Comparison of ENCODE assay signal across 8 mouse cellular contexts in genomic region chr2:28538817-28539128, GRCm38 (mm10). TPM values are rescaled to one million over a fixed set of nuclear protein-coding genes. Genes with fewer than 3 reads are reported as not detected.
A peak's percentile ranks its signal among the peaks of the same experiment; 100 is the strongest.
DNase-seq lines count a peak whose midpoint lies in the region; ATAC-seq and TF ChIP-seq lines count a peak whose summit lies in the region.
"Had no signal": no experiment of that assay in that cellular context is flagged by ENCODE, and none has a peak within 500 bp of the region (broad histone marks: within the 10 kb centered on the region; RNA-seq: fewer than 3 reads in every experiment).

No protein-coding gene starts in this region.

- H3K4me3 ChIP-seq in spleen, adult 2 months (ENCODE audit: extremely low read depth, insufficient read depth, insufficient read length) = no peak overlapping the region
- no peak overlapping the region for H3K4me3 ChIP-seq in forebrain, embryonic 12.5 days (replicated peaks)
- H3K4me3 ChIP-seq in limb, embryonic 12.5 days (replicated peaks) = no peak overlapping the region
- H3K4me3 ChIP-seq: liver, embryonic 13.5 days had no signal

- peaks cover 8% of the 10 kb centered on the region; the same call in 1 of the 2 replicates for H3K36me3 ChIP-seq in spleen, adult 2 months (ENCODE audit: control insufficient read depth, insufficient read depth, low read length)
- H3K36me3 ChIP-seq in forebrain, embryonic 12.5 days (replicated peaks) = peaks cover 24% of the 10 kb centered on the region
- H3K36me3 ChIP-seq in limb, embryonic 12.5 days = peaks cover 32% of the 10 kb centered on the region
- H3K36me3 ChIP-seq: liver, embryonic 13.5 days had no signal

- no peaks in the 10 kb centered on the region for H3K9me3 ChIP-seq in forebrain, embryonic 12.5 days
- no peaks in the 10 kb centered on the region for H3K9me3 ChIP-seq in limb, embryonic 12.5 days
- H3K9me3 ChIP-seq: liver, embryonic 13.5 days had no signal

- H3K9ac ChIP-seq in forebrain, embryonic 12.5 days = no peak overlapping the region
- no peak overlapping the region for H3K9ac ChIP-seq in limb, embryonic 12.5 days (replicated peaks)
- H3K9ac ChIP-seq: liver, embryonic 13.5 days had no signal

- peak overlapping the region; percentile 78 for H3K27ac ChIP-seq in spleen, adult 2 months (ENCODE audit: insufficient read depth, low read length)
- peak overlapping the region; percentile 65 for H3K27ac ChIP-seq in forebrain, embryonic 12.5 days
- peak overlapping the region; percentile 81 for H3K27ac ChIP-seq in limb, embryonic 12.5 days

- no peak for ATAC-seq in forebrain, embryonic 12.5 days (ENCODE audit: low FRiP score)
- ATAC-seq in limb, embryonic 12.5 days (ENCODE audit: insufficient number of reproducible peaks, insufficient read depth, low FRiP score, low TSS enrichment, low read depth) = no peak

- TF ChIP-seq POLR2A in spleen, adult 2 months (IDR thresholded peaks at IDR 0.05; ENCODE audit: low read depth, low read length) = no peak

- WGBS in spleen, adult 2 months = 67% methylated on average over 1 of the region's 1 CpGs
- WGBS in forebrain, embryonic 12.5 days = 56% methylated on average over 1 of the region's 1 CpGs
- 64% methylated on average over 1 of the region's 1 CpGs for WGBS in limb, embryonic 12.5 days

- no peaks in the 10 kb centered on the region for H3K27me3 ChIP-seq in spleen, adult 2 months (ENCODE audit: control insufficient read depth, insufficient read depth, low read length)
- H3K27me3 ChIP-seq in forebrain, embryonic 12.5 days = no peaks in the 10 kb centered on the region
- H3K27me3 ChIP-seq in limb, embryonic 12.5 days = no peaks in the 10 kb centered on the region

- no peak for TF ChIP-seq CTCF in spleen, adult 2 months (IDR thresholded peaks at IDR 0.05; ENCODE audit: extremely low read depth, insufficient read depth, insufficient read length, insufficient replicate concordance)

- DNase-seq in spleen, adult 2 months (ENCODE audit: low read depth in 1 of 2, low spot score in 2 of 2) = no peak
- no peak for DNase-seq in spleen, adult 12 weeks (ENCODE audit: low spot score)
- DNase-seq in ovary, postnatal 36 days (ENCODE audit: low spot score) = no peak
- DNase-seq in left cerebral cortex, adult 8-10 months (ENCODE audit: low spot score in 2 of 2) = no peak
- DNase-seq in frontal cortex, adult 2 months (ENCODE audit: extremely low spot score in 1 of 2, low spot score in 1 of 2) = no peak
- DNase-seq: liver, embryonic 13.5 days had no signal

- no peak overlapping the region for H3K4me2 ChIP-seq in forebrain, embryonic 12.5 days
- peak overlapping the region; percentile 21 for H3K4me2 ChIP-seq in limb, embryonic 12.5 days
- H3K4me2 ChIP-seq: liver, embryonic 13.5 days had no signal

- peaks cover 54% of the 10 kb centered on the region for H3K4me1 ChIP-seq in spleen, adult 2 months (ENCODE audit: control insufficient read depth, insufficient read depth, insufficient read length)
- H3K4me1 ChIP-seq in forebrain, embryonic 12.5 days = peaks cover 71% of the 10 kb centered on the region
- peaks cover 62% of the 10 kb centered on the region for H3K4me1 ChIP-seq in limb, embryonic 12.5 days (replicated peaks)

RNA-seq across cellular contexts. Expression of gene Cel, which starts 24.4 kb away (rescaled TPM):
- 1,405 and 1,688 TPM in 2 replicates for polyA plus RNA-seq in spleen, adult 2 months (2012; rRNA removed)
- not detected in 2 replicates for polyA plus RNA-seq in forebrain, embryonic 12.5 days (2016; fragmentation: Nextera tagmentation; extraction: Ambion mirVana)
- not detected in 2 replicates for polyA plus RNA-seq in limb, embryonic 12.5 days (2016; fragmentation: Nextera tagmentation; extraction: Ambion mirVana)
- total RNA-seq in left cerebral cortex, adult 8-10 months (2022) = not detected
- polyA plus RNA-seq in frontal cortex, adult 2 months (2012; rRNA removed) = 0.10 TPM in 1 of 2 replicates, not detected in the other

RNA-seq across cellular contexts. Expression of gene Ralgds, which starts 25.8 kb away (rescaled TPM):
- polyA plus RNA-seq in spleen, adult 2 months (2012; rRNA removed) = 36.6 and 43.4 TPM in 2 replicates
- polyA plus RNA-seq in forebrain, embryonic 12.5 days (2016; fragmentation: Nextera tagmentation; extraction: Ambion mirVana) = 55.2 and 62.6 TPM in 2 replicates
- polyA plus RNA-seq in limb, embryonic 12.5 days (2016; fragmentation: Nextera tagmentation; extraction: Ambion mirVana) = 42.7 and 54.7 TPM in 2 replicates
- total RNA-seq in left cerebral cortex, adult 8-10 months (2022) = 100 to 1,000 TPM in 1 of 4 experiments, 10 to 100 TPM in 3; 89.1 to 103 (median 96.7) TPM
- 90.9 and 92.7 TPM in 2 replicates for polyA plus RNA-seq in frontal cortex, adult 2 months (2012; rRNA removed)

RNA-seq across cellular contexts. Expression of gene Gm10134, which starts 32.9 kb away (rescaled TPM):
- 0.46 TPM in 1 of 2 replicates, not detected in the other for polyA plus RNA-seq in spleen, adult 2 months (2012; rRNA removed)
- polyA plus RNA-seq in forebrain, embryonic 12.5 days (2016; fragmentation: Nextera tagmentation; extraction: Ambion mirVana) = 0.61 and 0.64 TPM in 2 replicates
- polyA plus RNA-seq in limb, embryonic 12.5 days (2016; fragmentation: Nextera tagmentation; extraction: Ambion mirVana) = 0.69 and 0.89 TPM in 2 replicates
- 1 to 10 TPM in 2 of 4 experiments, not detected in 2; 1.7 to 3.6 TPM for total RNA-seq in left cerebral cortex, adult 8-10 months (2022)
- polyA plus RNA-seq in frontal cortex, adult 2 months (2012; rRNA removed) = 0.54 TPM in 1 of 2 replicates, not detected in the other

RNA-seq across cellular contexts. Expression of gene Gbgt1, which starts 42.1 kb away (rescaled TPM):
- polyA plus RNA-seq in spleen, adult 2 months (2012; rRNA removed) = 2.9 and 3.7 TPM in 2 replicates
- polyA plus RNA-seq in forebrain, embryonic 12.5 days (2016; fragmentation: Nextera tagmentation; extraction: Ambion mirVana) = 0.32 TPM in 2 replicates
- polyA plus RNA-seq in limb, embryonic 12.5 days (2016; fragmentation: Nextera tagmentation; extraction: Ambion mirVana) = 0.25 TPM in 1 of 2 replicates, not detected in the other
- total RNA-seq in left cerebral cortex, adult 8-10 months (2022) = 1 to 10 TPM; 2.9 to 4.4 (median 3.5) TPM
- 1.3 and 1.4 TPM in 2 replicates for polyA plus RNA-seq in frontal cortex, adult 2 months (2012; rRNA removed)

RNA-seq across cellular contexts. Expression of gene Gtf3c5, which starts 44.8 kb away (rescaled TPM):
- polyA plus RNA-seq in spleen, adult 2 months (2012; rRNA removed) = 13.3 and 15.4 TPM in 2 replicates
- 46.9 and 50.9 TPM in 2 replicates for polyA plus RNA-seq in forebrain, embryonic 12.5 days (2016; fragmentation: Nextera tagmentation; extraction: Ambion mirVana)
- 56.7 and 59.1 TPM in 2 replicates for polyA plus RNA-seq in limb, embryonic 12.5 days (2016; fragmentation: Nextera tagmentation; extraction: Ambion mirVana)
- total RNA-seq in left cerebral cortex, adult 8-10 months (2022) = 10 to 100 TPM; 18.0 to 19.4 (median 19.2) TPM
- 21.8 and 23.8 TPM in 2 replicates for polyA plus RNA-seq in frontal cortex, adult 2 months (2012; rRNA removed)

Comparison
In these comparisons a context has a peak if more than half of its experiments do, and no peak if none do; other contexts are left out.
1. RNA of gene Cel, which starts 24.4 kb away (polyA plus RNA-seq): 1,405 to 1,688 TPM in spleen, adult 2 months; 0.10 TPM in frontal cortex, adult 2 months, not detected in forebrain, embryonic 12.5 days and not detected in limb, embryonic 12.5 days; every median in the first group is over 1,000 times any median in the second.
2. Peak in every context shown above with its lines, with median percentiles within 50 percentile points of each other: H3K27ac ChIP-seq.